Mouse (Mus musculus): ENCODE measurements around the gene Abcb11. TPM values are rescaled to one million over a fixed set of nuclear protein-coding genes. Genes with fewer than 3 reads are reported as not detected.

The Abcb11 gene
- polyA plus RNA-seq (2015; fragmentation: Nextera tagmentation; extraction: Ambion mirVana) = 0.04 TPM in 1 of 2 replicates, not detected in the other

DNA sequence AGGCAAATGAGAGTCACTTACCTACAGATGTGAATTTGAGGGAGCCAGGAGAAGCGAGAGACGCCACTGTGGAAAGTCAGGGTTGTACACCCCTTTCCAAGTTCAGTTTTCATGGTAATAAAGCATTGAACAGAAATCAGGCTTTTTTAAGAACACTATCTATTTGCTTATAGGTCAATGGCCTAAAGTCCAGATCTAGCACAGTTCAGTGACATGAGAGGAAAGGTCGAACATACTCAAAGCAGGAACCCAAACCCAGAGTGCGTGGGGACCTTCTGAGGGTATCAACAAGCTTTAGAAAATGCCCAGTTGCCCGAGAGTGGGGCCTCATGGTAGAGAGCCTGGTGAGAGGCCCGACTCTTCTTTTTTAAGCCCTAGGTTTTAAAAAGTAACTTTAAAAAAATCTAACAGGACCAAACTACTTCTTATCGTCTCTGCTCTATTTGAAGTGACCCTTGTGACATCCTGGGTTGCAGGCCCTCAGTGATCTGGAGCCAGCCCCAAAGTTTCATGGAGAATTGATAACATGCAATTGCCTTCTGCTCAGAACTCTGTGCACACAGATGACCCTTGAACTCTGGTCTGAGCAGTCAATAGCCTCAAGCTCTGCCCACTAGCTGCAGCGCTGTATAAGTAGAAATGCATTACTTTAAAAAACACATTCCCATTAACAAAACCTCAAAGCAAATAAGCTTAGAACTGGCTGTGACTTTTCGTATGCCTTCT lies at the start of gene Abcb11:
Gene Abcb11 (minus strand): TSS at position 121 of the 726 bp plus-strand sequence.

DNA sequence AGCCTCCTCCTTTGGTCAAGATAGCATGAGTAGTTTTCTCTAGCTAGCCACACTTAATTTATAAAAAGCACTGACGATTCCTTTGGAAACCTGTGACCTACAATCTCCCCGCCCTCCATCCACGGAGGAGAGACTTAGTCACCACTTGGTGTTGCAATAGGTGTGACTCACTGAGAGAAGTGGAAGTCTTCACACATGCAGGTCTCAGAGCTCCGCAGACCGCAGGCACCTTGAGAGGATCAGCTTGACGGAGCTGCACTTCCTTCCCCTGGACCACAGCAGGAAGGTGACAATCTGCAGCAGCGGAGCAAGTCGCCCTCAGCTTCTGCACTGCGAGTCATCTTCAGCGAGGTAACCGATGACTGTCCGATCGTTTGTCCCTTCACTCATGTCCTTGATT lies 37.9 kb upstream of the Abcb11 start, which contains the start of gene Dhrs9:
Gene Dhrs9 (plus strand): TSS at position 165 of the 400 bp plus-strand sequence.

DNA sequence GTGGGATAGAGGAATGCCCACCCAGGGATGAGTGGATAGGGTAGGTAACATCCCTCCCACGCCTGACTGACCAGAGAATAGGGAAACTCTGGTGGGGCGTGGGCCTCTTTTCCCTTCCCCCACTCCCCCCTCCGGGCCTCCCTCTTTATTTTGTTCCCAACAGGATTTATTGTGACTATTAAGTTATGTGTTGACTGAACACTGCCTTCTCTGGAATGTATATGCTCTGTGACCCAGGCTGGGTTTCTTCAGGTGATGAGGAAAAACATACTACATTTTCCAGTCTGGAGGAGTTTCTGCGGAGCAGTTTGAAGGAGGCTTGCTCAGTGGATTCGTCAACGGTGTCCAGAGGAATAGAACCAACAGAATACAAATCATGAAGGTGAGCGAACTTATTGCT lies 131.6 kb downstream of the Abcb11 start, which contains the start of gene G6pc2:
Gene G6pc2 (plus strand): TSS at position 301 of the 400 bp plus-strand sequence.

GRCm38 (mm10) chr2:69205791-69206351 lies 136.5 kb downstream of the Abcb11 start, which contains the start of gene Spc25:
Gene Spc25, minus strand, starts transcription at chr2:69206194.

Other genes with a start within 250 kb of the Abcb11 start
- gene Nostrin, start 206.8 kb downstream of the Abcb11 start, polyA plus RNA-seq (2015; fragmentation: Nextera tagmentation; extraction: Ambion mirVana) = 5.1 and 6.3 TPM in 2 replicates
- gene Spc25, start 136.4 kb downstream of the Abcb11 start, polyA plus RNA-seq (2015; fragmentation: Nextera tagmentation; extraction: Ambion mirVana) = 119 and 135 TPM in 2 replicates
- gene G6pc2, start 131.5 kb downstream of the Abcb11 start, polyA plus RNA-seq (2015; fragmentation: Nextera tagmentation; extraction: Ambion mirVana) = not detected in 2 replicates
- gene Dhrs9, start 37.8 kb upstream of the Abcb11 start, polyA plus RNA-seq (2015; fragmentation: Nextera tagmentation; extraction: Ambion mirVana) = 0.94 and 1.1 TPM in 2 replicates
- gene Lrp2, start 243.4 kb upstream of the Abcb11 start, polyA plus RNA-seq (2015; fragmentation: Nextera tagmentation; extraction: Ambion mirVana) = 0.25 and 0.28 TPM in 2 replicates

All from spleen, postnatal 0 days (tissue).